Mouse (Mus musculus) retina, embryonic 14.5 days (tissue): ENCODE measurements around the gene Tinagl1.
A peak's percentile ranks its signal among the peaks of the same experiment; 100 is the strongest.

Source experiments
- DNase-seq: peaks from one replicate; pipeline ENCODE4 v3.0.0-alpha.2; 2015; ENCODE audit warnings: low spot score

The Tinagl1 gene

DNA sequence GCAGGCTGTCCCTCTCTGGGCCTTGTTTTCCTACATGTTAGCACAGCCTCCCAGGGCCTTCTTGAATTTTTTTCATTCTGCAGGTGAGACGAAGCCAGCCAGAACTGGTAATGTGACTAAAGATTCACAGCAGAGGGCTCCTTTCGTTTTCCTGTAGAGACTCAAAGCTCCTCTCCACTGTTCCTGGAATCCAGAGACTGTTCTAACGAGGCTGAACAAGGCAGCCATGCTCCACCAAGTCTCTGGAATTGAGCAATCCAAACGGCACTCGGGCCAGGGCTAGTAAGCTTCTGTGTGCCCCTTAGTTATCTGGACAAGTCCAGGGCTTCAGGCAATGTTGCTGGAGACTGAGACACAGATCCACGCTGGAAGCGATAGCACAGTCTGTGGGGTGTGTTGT is 2.6 kb upstream of the Tinagl1 start:
- DNase-seq: no peak

DNA sequence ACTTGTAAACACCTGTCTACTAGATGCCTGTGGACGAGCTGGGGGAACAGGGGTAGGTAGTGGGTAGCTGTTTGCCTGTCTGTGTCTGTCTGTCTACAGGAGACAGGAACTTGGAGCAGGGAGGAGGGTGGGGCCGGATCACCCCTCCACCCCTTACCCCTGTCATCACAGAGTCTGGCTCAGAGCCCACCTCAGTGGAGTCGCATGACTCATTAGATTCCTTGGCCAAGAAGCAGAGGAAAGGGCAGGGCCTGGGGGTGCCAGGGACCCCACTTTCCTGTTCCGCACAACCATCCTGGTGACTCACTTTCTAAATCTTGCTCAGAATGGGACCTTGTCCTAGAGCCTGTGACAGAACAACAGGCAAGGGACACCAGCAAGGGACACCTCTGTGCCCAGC is 2.2 kb upstream of the Tinagl1 start:
- DNase-seq: no peak

DNA sequence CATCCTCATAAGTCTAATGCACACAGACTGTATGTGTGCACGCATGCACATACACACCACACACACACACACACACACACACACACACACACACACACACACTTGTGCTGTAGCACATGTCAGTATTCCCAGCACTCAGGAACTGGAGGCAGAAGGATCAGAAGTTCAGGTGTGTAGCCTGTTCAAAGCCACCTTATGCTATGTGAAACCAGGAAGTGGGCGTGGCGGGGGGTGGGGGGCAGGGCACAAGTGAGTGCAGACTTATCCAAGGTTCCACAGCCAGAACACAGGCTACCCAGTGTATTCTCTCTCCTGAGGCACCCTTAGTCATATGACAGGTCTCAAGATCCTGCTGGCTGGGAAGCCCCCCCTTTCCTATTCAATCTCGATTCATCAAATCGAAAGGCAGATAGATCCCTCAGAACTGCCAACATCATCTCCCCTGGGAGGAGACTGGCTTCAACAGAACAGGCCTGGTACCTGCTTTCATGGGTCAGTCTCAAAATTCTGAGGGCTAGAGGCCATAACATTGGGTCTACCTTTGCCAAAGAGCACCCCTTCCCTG is 1.3 kb upstream of the Tinagl1 start:
- DNase-seq: no peak

- DNase-seq: peak; percentile 49
Observed at GRCm38 (mm10) chr4:130174335-130175031, 439 bp downstream of the Tinagl1 start.

DNA sequence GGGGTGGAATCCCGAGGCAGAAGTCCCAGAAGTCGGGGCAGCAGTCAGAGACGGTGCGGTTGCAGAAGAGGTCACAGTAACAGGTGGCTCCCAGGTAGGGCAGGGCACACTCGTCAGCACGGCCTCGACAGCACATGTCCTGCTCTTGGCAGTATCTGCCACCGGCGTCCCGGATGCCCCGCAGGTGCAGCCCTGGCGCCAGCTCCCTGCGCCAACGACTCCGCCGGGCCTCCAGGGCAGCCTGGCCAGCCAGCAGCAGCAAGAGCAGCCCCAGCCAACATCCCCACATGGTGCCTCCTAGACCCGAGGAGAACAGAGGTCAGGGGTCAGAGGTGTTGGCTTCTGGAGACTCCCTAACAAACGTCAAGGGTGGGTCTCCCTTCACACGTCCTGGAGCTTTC is 1.0 kb downstream of the Tinagl1 start:
- no peak for DNase-seq

DNA sequence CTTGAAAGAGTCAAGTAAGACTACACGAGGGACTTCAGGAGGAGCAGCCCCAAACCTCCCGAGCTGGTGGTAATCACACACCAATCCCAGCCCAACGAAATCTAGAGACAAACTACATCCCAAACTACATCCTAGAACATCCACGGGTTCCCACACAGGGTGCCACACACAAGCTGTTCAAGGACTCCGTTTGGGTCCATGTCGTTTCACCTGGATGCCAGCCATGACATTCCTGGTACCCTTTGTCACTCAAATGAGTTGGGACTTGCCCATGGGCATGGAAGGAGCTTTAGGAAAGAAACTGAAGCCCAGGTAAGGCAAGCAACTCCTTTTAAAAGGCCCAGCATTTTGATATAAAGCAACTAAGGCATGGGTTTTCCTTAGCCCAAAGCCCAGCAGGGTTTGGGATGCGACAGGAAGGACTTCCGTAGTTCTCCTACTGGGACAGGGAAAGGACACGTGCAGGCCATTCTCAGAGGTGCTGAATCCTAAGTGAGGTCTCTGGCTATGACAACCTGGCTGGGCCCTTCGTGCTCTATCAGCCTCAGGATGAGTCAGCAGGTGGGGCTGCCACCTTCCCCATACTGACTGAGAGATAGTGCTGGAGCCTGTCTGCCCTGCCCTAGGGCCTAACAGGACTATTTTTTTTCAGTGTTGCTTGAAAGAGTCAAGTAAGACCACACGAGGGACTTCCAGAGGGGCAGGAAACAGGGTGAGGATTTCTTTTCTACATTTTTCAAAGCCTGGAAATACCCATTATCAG is 1.7 kb downstream of the Tinagl1 start:
- DNase-seq: no peak

GRCm38 (mm10) chr4:130171951-130172765 is 2.8 kb downstream of the Tinagl1 start:
- DNase-seq: no peak

- no peak for DNase-seq
Observed at GRCm38 (mm10) chr4:130170362-130170761, 4.6 kb downstream of the Tinagl1 start.

DNA sequence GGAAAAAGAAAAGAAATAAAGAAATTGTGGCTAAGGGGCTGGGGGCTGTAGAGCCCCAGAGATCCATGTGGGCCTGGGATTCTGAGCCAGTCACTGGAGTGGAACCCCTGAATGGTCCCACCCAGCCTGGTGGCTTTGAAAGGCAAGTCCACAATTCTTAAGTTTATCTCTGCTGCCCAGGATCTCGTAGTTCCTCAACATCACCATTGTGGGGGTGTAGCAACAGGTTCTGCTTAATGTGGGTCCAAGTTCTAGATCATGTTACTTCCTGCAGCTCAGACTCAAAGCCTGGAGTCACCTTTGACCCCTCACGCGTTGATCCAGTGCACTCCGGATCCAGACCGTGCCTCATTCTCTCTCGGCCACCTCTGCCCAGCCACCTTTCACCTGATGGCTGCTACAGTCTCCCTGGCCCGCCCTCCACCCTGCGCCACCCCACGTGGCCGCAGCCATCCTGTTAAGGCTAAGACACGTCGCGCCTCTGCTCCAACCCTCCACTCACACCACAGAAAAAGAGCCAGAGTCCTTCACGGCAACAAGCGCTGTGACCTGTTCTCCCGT is 5.4 kb downstream of the Tinagl1 start:
- no peak for DNase-seq

- no peak for DNase-seq
Observed at GRCm38 (mm10) chr4:130168280-130169183, 6.4 kb downstream of the Tinagl1 start.

DNA sequence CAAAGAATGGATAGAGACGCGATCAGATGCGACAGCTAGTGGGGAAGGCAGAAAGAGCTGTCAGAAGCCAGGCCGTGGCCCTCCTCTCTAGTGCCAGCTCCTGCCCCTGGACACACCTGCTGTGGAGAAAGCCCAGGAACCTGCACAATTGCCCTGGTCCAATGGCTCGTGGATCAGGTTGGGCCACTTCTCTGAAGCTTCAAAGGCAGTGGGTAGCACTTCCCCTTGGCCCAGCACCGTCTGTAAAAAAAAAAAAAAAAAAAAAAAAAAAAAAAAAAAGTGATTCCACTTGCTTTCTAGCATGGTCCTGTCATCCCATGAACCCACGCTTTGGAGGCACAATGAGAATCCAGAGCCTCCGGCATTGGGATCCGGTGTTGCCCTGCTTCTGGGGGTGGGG is 7.1 kb downstream of the Tinagl1 start:
- no peak for DNase-seq

GRCm38 (mm10) chr4:130167321-130167720 is 7.6 kb downstream of the Tinagl1 start:
- DNase-seq: no peak

- no peak for DNase-seq
Observed at GRCm38 (mm10) chr4:130166592-130166991, 8.3 kb downstream of the Tinagl1 start.

GRCm38 (mm10) chr4:130166061-130166460 is 8.9 kb downstream of the Tinagl1 start:
- no peak for DNase-seq

DNA sequence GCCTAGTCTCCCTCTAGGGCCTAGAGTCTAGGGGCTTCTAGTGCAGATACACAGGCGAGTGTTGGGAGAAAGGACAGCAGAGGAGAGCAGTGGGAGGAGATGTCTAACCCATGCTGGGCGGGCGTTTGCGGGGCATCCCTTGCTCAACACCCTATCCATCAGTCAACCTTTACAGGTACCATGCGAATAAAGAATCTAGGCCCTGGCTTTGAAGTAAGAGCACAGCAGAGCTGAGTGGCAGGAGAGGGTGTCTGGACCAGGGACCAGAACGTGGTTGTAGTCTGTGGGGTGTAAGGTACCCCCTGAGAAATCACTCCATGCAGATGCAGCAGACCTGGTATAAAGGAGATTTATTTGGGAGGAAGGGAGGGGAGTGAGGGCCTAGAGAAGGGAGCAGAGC is 10.8 kb downstream of the Tinagl1 start:
- DNase-seq: no peak

DNA sequence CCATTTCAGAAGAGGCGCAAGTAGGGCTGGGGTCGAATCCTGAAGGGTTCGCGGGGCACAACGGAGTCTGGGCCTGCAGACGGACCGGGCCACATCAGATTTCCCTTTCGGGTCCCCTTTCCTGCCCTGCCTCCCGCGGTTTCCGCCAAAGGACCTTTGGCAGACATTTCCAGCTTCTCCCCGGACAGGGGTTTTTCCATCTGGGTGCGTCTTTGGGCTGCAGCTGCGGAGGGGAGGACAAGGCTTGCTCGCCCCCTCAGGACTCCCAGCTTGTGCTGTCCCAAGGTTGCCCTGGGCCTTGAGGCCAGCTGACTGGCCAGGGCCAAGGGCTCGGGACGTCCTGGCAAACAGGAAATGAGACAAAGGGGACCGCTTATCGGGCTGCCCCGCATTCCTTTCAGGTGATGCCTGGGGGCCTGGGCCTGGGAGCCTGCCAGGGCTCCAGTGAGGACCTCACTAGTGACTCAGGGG is 11.5 kb downstream of the Tinagl1 start:
- no peak for DNase-seq

GRCm38 (mm10) chr4:130161349-130161748 is 13.6 kb downstream of the Tinagl1 start:
- no peak for DNase-seq

- DNase-seq: no peak
Observed at GRCm38 (mm10) chr4:130156812-130157371, 18.0 kb downstream of the Tinagl1 start.

DNA sequence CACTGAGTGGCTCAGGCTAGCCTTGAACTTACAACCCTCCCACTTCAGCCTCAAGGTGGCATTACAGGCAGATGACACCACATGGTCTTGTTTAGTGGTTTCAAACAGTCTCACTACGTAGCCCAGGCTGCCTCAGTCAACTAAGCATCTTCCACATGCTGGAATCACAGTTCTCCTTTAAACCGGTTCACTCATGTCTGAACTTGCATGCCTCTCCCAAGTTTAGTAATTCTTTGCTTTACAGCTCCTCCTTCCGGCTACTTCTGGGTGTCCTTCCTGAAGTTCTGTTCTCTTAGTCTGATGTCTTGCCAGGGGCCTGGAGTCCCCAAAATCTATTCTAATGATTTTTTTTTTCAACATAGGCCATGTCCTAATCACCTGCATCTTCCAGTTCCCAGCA is 20.7 kb downstream of the Tinagl1 start:
- no peak for DNase-seq

DNA sequence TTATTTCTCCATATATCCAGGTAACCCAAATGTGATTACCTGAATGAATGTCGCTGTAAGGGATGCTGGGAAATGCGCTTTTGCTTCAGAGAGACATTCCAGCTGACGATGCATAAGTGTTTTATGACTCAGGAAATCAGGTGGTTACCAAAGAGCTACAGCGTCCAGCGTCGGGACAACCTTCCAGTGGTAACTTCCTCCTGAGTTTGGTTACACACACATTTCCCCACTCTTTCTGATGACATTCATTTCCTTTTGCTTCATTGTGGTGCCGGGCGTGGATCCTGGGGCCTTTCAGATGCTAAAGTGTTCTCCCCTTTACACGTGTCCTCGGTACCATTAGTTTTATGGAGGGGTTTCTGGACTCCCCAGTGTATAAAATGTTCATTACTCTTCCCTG is 26.5 kb downstream of the Tinagl1 start:
- no peak for DNase-seq

DNA sequence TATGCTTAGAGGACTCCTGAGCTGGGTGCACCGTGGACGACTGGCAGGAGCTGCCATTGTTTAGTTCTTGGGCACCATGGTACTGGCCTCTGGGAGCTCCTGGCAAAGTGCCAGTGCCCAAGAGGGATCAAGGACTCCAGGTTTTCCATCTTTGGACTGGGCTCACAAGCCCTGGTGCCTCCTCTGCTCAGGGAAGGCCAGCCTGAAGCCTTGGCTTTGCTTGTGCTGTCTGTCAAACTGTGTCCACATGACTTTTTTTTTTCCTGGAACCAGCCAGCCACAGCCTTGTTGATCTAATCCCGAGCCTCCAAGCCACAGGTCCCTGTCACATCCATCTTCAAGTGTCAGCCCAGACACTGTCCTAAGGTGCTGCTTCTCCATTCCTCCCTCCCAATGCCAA is 33.1 kb downstream of the Tinagl1 start:
- DNase-seq: no peak
